Mouse (Mus musculus): Measurements from ENCODE around the gene Itgb4.

GRCm38 (mm10) chr11:116022256-116022780 is 47.8 kb downstream of the Itgb4 start:
- TF ChIP-seq MAX (IDR thresholded peaks at IDR 0.05) (no peak), CTCF (IDR thresholded peaks at IDR 0.05; ENCODE audit: control insufficient read depth, insufficient read depth, insufficient read length) (no peak), USF1 (IDR thresholded peaks at IDR 0.05; ENCODE audit: low read depth) (no peak)
